Mouse (Mus musculus): ENCODE results near the gene Dpp7.

Gene Dpp7

GRCm38 (mm10) chr2:25365091-25365761 is 9.1 kb upstream of the Dpp7 start, which contains the start of gene Uap1l1:
Gene Uap1l1, minus strand, starts transcription at chr2:25365682.
- peak; percentile 88 for DNase-seq (ENCODE audit: low read depth, low spot score)

- no peak for DNase-seq (ENCODE audit: low read depth, low spot score)
Observed at GRCm38 (mm10) chr2:25364761-25365090, 8.6 kb upstream of the Dpp7 start.

- DNase-seq (ENCODE audit: low read depth, low spot score) = no peak
Observed at GRCm38 (mm10) chr2:25364313-25364712, 8.2 kb upstream of the Dpp7 start.

DNA sequence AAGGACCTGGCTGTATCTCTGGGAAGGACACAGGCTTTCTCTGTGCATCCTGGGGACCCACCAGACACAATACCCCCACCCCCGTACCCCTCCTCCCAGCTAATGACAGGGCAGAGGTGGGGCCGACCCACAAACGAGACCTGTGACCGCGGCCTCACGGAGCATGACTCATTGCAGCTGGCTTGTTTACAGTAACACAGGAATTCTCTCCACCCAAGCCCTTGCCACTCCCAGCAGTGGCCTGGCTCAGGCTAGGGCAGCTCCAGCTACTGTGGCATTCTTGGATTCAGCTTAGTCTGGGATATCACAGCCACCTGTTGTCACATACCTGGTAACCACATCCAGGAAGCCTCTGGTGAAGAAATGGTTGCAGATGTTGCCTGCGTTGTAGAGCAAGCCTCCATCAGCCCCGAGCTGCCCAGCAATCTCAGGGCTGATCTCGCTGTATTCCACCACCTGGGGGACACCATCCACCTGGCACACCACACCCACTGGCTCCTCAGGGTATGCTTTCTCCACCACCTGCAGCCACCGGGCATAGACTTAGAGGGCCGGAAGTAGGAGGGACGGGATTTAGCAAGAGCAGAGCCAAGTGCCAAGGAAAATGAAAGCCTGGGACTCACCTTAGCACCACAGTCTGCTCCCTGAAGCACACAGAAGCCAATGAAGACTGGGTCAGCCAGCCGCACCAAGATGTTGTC is 7.5 kb upstream of the Dpp7 start:
- no peak for DNase-seq (ENCODE audit: low read depth, low spot score)

- no peak for DNase-seq (ENCODE audit: low read depth, low spot score)
Observed at GRCm38 (mm10) chr2:25359848-25360247, 3.7 kb upstream of the Dpp7 start.

DNA sequence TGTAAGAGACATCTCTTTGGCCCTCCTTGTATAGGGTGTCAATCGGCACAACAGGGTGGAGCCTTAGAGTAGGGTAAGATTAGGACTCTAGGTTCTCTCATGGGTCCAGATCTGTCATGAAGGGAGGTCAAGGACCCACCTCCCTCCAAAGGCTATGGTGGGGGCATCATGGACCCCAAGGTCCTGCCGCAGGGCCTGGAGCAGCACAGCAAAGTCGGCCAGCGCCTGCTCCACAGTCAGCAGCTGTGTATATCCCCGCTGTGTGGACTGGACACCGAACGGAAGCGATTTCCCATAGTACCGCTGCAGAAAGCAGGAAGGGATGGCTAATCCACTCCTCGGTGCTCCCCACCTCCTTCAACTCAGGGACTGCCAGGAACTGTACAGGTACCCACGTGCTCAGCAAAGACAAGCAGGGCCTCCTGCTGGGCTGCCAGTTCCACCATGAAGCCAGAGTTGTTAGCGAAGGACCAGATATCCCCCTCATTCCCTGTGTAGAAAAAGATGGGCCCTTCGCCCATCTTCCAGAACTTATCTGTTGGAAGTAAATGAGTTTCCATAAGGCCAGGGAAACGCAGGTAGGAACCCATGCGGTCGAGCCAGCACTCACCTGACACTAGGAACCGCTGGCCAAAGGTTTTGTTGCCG is 616 bp downstream of the Dpp7 start:
- no peak for DNase-seq (ENCODE audit: low read depth, low spot score)

DNA sequence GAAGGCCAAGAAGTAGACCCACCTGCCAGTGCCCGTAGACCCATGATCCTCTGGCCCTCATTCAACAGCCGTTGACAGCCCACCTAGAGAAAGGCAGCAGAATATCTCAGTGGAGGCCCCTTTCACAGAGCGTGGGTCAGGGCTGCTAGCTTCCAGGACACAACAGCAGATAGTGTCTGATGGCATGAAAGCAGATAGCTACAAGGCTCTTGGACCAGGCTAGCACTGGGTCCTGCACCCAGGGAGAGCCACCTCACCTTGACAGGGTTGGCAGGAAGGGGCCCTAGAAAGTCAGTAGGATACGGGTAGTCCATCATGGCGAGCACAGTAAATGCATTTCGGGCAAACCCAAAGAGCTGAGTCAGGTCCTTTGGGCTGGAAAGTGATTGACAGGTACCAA is 1.9 kb downstream of the Dpp7 start:
- DNase-seq (ENCODE audit: low read depth, low spot score) = no peak

DNA sequence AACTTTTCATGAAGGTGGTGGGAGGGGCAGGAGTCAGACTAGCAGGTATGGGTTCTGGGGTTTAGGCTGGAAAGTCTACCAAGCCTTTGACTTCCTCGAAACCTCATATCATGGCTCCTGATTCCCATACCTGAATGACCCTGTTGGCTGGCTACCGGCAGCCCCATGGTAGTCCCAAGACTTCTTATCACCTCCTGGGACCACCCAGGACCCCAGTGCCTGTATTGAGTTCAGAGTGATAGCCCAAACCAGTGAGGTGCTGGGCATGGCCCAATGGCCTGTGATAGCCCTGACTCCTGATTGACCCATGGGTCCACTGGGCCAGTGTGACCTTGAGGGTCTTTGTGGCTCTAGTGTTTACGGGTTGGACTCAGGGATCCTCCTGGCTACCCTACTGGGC is 5.5 kb downstream of the Dpp7 start:
- DNase-seq (ENCODE audit: low read depth, low spot score) = no peak

DNA sequence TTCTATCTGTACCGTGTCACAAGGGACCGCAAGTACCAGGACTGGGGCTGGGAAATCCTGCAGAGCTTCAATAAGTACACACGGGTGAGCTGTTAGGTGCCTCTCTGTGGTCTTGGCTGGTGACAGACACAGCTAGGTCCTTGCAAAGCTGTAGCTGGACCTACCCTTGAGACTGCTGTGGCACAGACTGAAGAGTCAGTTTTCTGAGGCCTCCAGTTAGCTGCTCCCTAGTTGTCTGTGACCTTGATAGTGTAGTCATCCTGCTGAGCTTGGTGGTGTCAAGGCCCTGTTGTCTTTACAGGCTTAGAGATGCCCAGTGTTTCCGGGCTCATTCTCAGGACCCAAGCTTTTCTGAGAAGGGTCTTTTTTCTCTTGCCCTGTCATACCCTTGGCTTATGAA is 6.7 kb downstream of the Dpp7 start:
- no peak for DNase-seq (ENCODE audit: low read depth, low spot score)

DNA sequence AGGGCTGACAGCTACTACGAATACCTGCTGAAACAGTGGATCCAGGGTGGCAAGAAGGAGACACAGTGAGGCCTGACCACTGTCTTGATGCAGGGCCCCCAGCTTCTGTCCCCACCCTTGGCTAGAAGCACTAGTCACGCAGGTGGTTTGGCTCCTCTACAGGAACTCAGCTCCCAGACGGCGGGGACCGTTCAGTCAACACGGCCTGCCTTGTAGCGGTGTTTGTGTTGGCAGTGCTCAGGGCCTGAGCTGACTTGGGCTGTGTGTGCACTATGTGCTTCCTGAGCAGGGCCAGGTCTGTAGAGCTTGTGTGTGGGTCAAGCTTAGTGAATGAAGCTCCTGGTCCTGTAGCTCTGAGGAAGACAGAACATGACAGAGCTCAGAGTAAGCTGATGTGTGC is 8.0 kb downstream of the Dpp7 start:
- DNase-seq (ENCODE audit: low read depth, low spot score) = no peak

GRCm38 (mm10) chr2:25338303-25338702 is 17.9 kb downstream of the Dpp7 start:
- no peak for DNase-seq (ENCODE audit: low read depth, low spot score)

GRCm38 (mm10) chr2:25333569-25333968 is 22.6 kb downstream of the Dpp7 start:
- DNase-seq (ENCODE audit: low read depth, low spot score) = no peak

DNA sequence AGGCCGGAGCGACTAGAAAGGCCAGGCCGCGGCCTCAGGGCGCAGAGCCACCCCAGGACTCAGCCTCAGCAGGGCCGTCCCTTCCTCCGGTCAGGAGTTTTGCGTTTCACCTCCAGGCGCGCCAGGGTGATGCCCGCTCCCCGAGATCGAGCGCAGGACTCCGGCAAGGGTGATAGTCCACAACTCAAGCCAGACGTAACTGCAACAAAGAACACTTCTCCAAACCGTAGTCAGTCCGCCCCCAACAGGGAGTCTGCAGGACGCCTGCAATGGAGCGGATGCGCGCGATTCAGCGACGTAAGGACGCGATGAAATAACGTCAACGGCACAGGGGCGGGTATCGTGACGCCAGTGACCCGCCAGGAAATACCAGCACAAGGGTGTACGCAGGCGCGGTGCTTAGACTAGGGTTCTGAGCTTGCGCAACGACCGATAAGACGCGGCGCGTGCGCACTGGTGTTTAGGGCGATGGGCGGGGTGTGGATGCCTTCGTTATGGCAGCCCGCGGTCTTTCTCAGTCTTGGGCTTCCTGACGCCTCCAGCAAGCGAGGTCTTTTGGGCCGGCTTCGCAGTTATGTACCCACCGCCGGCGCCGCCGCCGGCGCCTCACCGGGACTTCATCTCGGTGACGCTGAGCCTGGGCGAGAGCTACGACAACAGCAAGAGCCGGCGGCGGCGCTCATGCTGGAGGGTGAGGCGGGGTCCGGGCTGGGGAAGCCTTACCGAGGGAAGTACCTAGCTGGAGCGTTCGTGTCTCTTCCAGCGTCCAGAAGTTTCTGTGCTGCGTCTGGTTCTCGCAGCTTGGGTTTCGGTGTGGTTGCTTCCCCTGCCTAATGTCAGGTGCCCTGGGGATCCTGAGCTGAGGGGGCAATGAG is 23.6 kb downstream of the Dpp7 start, which contains the start of gene Man1b1:
TSS of gene Man1b1 (plus strand) at position 53 of the 875 bp plus-strand sequence.
- DNase-seq (ENCODE audit: low read depth, low spot score) = peak; percentile 100

GRCm38 (mm10) chr2:25331470-25331869 is 24.7 kb downstream of the Dpp7 start:
- peak; percentile 43 for DNase-seq (ENCODE audit: low read depth, low spot score)

DNA sequence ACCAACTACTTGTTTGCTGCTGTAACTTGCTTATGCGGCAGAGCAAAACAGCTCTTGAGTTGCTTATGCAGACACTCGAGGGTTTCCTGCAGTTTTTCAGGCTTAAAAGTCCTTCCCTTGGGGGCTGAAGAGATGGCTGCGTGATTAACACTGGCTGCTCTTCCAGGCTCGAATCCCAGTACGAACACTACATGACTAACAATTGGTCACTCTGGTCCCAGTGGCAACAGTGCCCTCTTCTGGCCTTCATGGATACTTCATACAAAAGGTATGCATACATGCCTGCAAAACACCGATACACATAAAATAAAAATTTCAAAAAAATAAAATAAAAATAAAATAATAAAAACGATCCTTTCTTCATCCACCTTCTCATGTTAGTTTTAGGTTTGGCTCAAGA is 27.7 kb downstream of the Dpp7 start:
- DNase-seq (ENCODE audit: low read depth, low spot score) = peak; percentile 77

DNA sequence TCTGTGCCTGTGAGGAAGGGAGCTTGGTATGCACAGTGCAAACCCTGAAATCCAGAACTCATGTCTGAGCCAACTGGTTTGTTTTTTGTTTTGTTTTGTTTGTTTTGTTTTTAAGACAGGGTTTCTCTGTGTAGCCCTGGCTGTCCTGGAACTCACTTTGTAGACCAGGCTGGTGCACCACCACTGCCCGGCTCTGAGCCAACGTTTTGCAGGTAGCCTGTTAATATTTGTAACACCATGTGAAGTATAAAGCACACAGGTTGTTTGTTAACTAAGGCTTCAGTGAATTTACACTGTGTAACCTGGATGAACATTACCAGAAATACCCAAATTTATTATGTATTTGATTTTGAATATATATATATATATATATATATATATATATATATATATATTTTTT is 30.1 kb downstream of the Dpp7 start:
- no peak for DNase-seq (ENCODE audit: low read depth, low spot score)

DNA sequence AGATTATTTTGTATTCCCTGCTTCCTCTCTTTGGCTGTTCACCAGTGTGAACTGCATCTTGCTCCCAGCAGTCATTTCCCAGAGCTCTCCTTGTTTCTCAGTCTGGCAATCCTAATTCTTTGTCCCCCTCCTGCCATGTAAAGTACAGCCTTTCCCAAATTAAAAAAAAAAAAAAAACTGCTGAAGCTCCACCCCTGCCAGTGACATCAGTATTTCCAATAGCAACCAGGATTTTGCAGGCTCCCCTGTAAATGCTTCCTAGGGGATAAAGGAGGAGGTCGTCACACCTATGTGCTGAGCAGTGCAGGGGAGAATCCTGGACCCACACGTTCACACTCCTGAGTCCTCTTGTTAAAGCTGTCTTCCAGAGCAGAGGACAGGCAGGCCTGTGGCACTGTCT is 36.1 kb downstream of the Dpp7 start:
- no peak for DNase-seq (ENCODE audit: low read depth, low spot score)

DNA sequence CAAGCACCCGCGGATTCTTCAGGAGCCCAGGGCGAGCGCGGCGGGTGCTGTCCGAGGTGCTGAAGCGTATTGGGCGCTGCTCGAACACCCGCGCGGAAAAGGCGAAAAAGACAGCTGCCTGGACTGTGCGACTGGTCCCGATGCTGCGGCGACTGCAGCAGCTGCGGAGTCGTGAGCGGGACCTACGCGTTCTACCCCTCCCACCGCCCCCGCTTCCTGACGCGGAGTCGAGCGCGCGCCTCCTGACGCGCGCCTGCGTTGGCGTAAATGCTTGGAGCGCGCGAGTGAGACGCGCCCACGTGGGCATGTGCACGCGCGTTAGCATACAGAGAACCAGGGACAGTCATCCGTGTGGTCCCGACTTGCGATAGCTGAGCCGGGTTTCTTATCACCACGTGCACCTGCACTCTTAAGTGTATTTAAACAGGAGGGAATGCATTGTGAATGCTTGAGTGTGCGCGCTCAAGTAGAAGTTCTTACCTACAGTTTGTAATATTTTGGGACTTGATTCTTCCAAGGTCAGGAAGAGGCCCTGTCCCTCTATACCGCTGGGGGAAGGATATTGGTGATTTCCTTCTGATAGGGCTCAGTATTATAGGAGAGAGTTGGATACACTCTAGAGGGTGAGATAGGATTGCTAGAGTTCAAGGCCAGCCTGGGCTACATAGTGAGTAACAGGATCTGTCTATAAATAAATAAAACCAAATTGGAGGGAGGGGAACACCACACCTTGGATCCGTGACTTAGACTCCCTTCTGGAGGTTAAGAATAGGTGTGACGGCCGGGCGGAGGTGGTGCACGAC is 37.0 kb downstream of the Dpp7 start, which contains the start of gene Grin1:
TSS of gene Grin1 (minus strand) at position 217 of the 803 bp plus-strand sequence.
- DNase-seq (ENCODE audit: low read depth, low spot score) = peak; percentile 82

- DNase-seq (ENCODE audit: low read depth, low spot score) = peak; percentile 31
Observed at GRCm38 (mm10) chr2:25318119-25318966, 37.8 kb downstream of the Dpp7 start.

- DNase-seq (ENCODE audit: low read depth, low spot score) = peak; percentile 56
Observed at GRCm38 (mm10) chr2:25311491-25311891, 44.7 kb downstream of the Dpp7 start.
